8 mouse cellular contexts compared by ENCODE assay signal in the genomic region with DNA sequence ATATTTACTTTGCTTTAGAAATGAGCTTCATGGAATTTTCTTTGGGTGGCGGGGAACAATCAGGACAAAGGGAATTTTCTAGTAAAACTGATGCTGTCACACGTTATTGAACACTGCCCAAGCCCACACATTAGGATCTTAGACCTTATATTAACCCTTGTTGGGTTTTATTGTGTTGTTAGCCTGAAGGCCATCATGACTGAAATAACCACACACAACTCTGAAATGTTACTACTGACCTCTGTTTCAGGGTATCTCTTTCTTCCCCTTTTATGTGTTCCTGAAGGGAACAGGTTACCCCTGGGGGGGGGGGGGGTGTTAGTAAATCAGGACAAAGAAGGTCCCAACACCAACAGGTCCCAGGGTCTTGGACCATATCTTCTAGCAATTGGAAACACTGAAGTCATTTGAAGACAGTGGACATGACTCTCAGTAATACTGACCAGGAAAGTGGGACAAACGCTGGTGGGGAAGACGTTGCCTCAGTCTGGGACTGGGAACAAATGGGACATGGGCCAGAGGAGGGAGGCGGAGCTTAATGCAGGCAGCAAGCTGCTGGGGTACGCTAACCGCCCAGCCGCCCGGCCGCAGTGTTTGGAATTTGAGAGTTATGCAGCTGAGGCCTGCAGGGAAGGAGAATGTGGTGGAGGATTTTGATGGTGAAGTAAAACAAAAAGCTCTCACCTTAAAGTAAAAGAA.
DNase-seq lines count a peak whose midpoint lies in the region; ATAC-seq and TF ChIP-seq lines count a peak whose summit lies in the region.

No protein-coding gene starts in this region.

- no peak overlapping the region for H3K4me3 ChIP-seq in liver, adult 2 months (ENCODE audit: insufficient read depth, low read depth, low read length)
- H3K4me3 ChIP-seq in liver, embryonic 12.5 days = no peak overlapping the region
- no peak overlapping the region for H3K4me3 ChIP-seq in forebrain, embryonic 15.5 days
- H3K4me3 ChIP-seq in kidney, embryonic 14.5 days (ENCODE audit: low read length) = no peak overlapping the region
- no peak overlapping the region for H3K4me3 ChIP-seq in midbrain, embryonic 15.5 days

- 67% methylated on average over 10 of the region's 10 CpGs for WGBS in liver, adult 2 months
- 79% methylated on average over 10 of the region's 10 CpGs for WGBS in liver, embryonic 12.5 days (ENCODE audit: insufficient replicate concordance)
- 71% methylated on average over 10 of the region's 10 CpGs for WGBS in forebrain, embryonic 15.5 days
- 72% methylated on average over 10 of the region's 10 CpGs for WGBS in kidney, embryonic 14.5 days
- WGBS in midbrain, embryonic 15.5 days = 72% methylated on average over 10 of the region's 10 CpGs

- H3K27me3 ChIP-seq in liver, adult 2 months (ENCODE audit: control insufficient read depth, insufficient read depth, low read length) = no peaks in the 10 kb centered on the region
- H3K27me3 ChIP-seq in liver, embryonic 12.5 days (replicated peaks) = no peaks in the 10 kb centered on the region
- H3K27me3 ChIP-seq in forebrain, embryonic 15.5 days = no peaks in the 10 kb centered on the region
- no peaks in the 10 kb centered on the region for H3K27me3 ChIP-seq in kidney, embryonic 14.5 days (ENCODE audit: control insufficient read depth, insufficient read depth, low read length)
- H3K27me3 ChIP-seq in midbrain, embryonic 15.5 days (replicated peaks) = no peaks in the 10 kb centered on the region

- peaks cover 45% of the 10 kb centered on the region; the same call in 1 of the 2 replicates for H3K79me2 ChIP-seq in liver, adult 2 months (ENCODE audit: control insufficient read depth, insufficient read depth, low read length)

- no peaks in the 10 kb centered on the region for H3K36me3 ChIP-seq in liver, adult 2 months (ENCODE audit: control insufficient read depth, insufficient read depth, low read length)
- H3K36me3 ChIP-seq in liver, embryonic 12.5 days = peaks cover 10% of the 10 kb centered on the region
- no peaks in the 10 kb centered on the region for H3K36me3 ChIP-seq in forebrain, embryonic 15.5 days
- no peaks in the 10 kb centered on the region for H3K36me3 ChIP-seq in kidney, embryonic 14.5 days (ENCODE audit: control insufficient read depth, insufficient read depth, low read length)
- H3K36me3 ChIP-seq in midbrain, embryonic 15.5 days (replicated peaks) = no peaks in the 10 kb centered on the region

- peaks cover 14% of the 10 kb centered on the region for H3K4me1 ChIP-seq in liver, adult 2 months (ENCODE audit: control insufficient read depth, insufficient read depth, low read length)
- peaks cover 38% of the 10 kb centered on the region for H3K4me1 ChIP-seq in liver, embryonic 12.5 days
- peaks cover 15% of the 10 kb centered on the region for H3K4me1 ChIP-seq in forebrain, embryonic 15.5 days
- peaks cover 28% of the 10 kb centered on the region for H3K4me1 ChIP-seq in kidney, embryonic 14.5 days (ENCODE audit: control insufficient read depth, insufficient read depth, low read length)
- H3K4me1 ChIP-seq in midbrain, embryonic 15.5 days = peaks cover 14% of the 10 kb centered on the region

- no peak overlapping the region for H3K4me2 ChIP-seq in liver, embryonic 12.5 days
- H3K4me2 ChIP-seq in forebrain, embryonic 15.5 days (replicated peaks) = peak overlapping the region; percentile 27; the same call in 1 of the 2 replicates
- H3K4me2 ChIP-seq in kidney, embryonic 14.5 days (replicated peaks; ENCODE audit: low read depth, low read length) = no peak overlapping the region; the same call in 1 of the 2 replicates
- H3K4me2 ChIP-seq in midbrain, embryonic 15.5 days = 0 out of 2 replicates have a peak overlapping the region, but pooled peaks have one; percentile 21

- H3K27ac ChIP-seq in liver, adult 2 months (replicated peaks; ENCODE audit: insufficient read depth, low read depth, low read length) = peak overlapping the region; percentile 80
- no peak overlapping the region for H3K27ac ChIP-seq in liver, embryonic 12.5 days
- peak overlapping the region; percentile 67 for H3K27ac ChIP-seq in forebrain, embryonic 15.5 days (replicated peaks)
- H3K27ac ChIP-seq in kidney, embryonic 14.5 days (ENCODE audit: low read depth, low read length) = peak overlapping the region; percentile 63
- H3K27ac ChIP-seq in midbrain, embryonic 15.5 days = peak overlapping the region; percentile 65; the same call in 1 of the 2 replicates

- TF ChIP-seq CTCF in liver, adult 2 months (IDR thresholded peaks at IDR 0.05; ENCODE audit: low read depth, low read length) = no peak

- no peak overlapping the region for H3K9ac ChIP-seq in liver, adult 2 months (ENCODE audit: low read depth, low read length)
- H3K9ac ChIP-seq in liver, embryonic 12.5 days = no peak overlapping the region
- H3K9ac ChIP-seq in forebrain, embryonic 15.5 days (replicated peaks) = no peak overlapping the region
- H3K9ac ChIP-seq in kidney, embryonic 14.5 days (ENCODE audit: low read depth, low read length) = no peak overlapping the region
- no peak overlapping the region for H3K9ac ChIP-seq in midbrain, embryonic 15.5 days

- H3K9me3 ChIP-seq in liver, embryonic 12.5 days (replicated peaks) = no peaks in the 10 kb centered on the region
- H3K9me3 ChIP-seq in forebrain, embryonic 15.5 days = no peaks in the 10 kb centered on the region
- peaks cover 5% of the 10 kb centered on the region; the same call in 1 of the 2 replicates for H3K9me3 ChIP-seq in kidney, embryonic 14.5 days (ENCODE audit: control insufficient read depth, low read length)
- H3K9me3 ChIP-seq in midbrain, embryonic 15.5 days = no peaks in the 10 kb centered on the region

- no peak for ATAC-seq in liver, embryonic 12.5 days
- no peak for ATAC-seq in forebrain, embryonic 15.5 days (replicated peaks)
- ATAC-seq in kidney, embryonic 14.5 days (ENCODE audit: low FRiP score, low TSS enrichment) = peak; percentile 21
- peak; percentile 40 for ATAC-seq in midbrain, embryonic 15.5 days (replicated peaks)

- DNase-seq in liver, adult 2 months (ENCODE audit: extremely low read depth, low read depth, low spot score) = no peak
- no peak for DNase-seq in spleen, postnatal 36 days (ENCODE audit: low spot score in 2 of 2)
- no peak for DNase-seq in thymus, postnatal 4 days
- no peak for DNase-seq in urinary bladder, postnatal 4 days (ENCODE audit: low spot score in 2 of 2)

- TF ChIP-seq POLR2A in liver, adult 2 months (IDR thresholded peaks at IDR 0.05; ENCODE audit: extremely low read depth, insufficient read depth, low read length) = no peak

Comparison
In these comparisons a context has a peak if more than half of its experiments do, and no peak if none do; other contexts are left out.
1. ATAC-seq: peak in kidney, embryonic 14.5 days (single experiment) and midbrain, embryonic 15.5 days (single experiment); none in liver, embryonic 12.5 days (single experiment) and forebrain, embryonic 15.5 days (single experiment).
2. H3K4me2 ChIP-seq: peak in forebrain, embryonic 15.5 days (single experiment) and midbrain, embryonic 15.5 days (single experiment); none in liver, embryonic 12.5 days (single experiment) and kidney, embryonic 14.5 days (single experiment).